Mouse (Mus musculus) kidney, adult 2 months (tissue): ENCODE data around the gene Tgfb1. TPM values are rescaled to one million over a fixed set of nuclear protein-coding genes. Genes with fewer than 3 reads are reported as not detected.
A peak's percentile ranks its signal among the peaks of the same experiment; 100 is the strongest.

Experiments used
- DNase-seq: peaks from one replicate; pipeline ENCODE4 v3.0.0; 2021
- H3K27ac ChIP-seq: fragments of 200-500 bp; 2 replicates; pipeline ENCODE4 v1.5.1; 2012; ENCODE audit warnings: low read depth, low read length, control low read depth, inconsistent platforms; ENCODE audit not compliant: insufficient read depth
- H3K27me3 ChIP-seq: fragments of 200-500 bp; replicated peaks from 2 replicates; pipeline ENCODE4 v1.6.1; 2012; ENCODE audit warnings: mild to moderate bottlenecking, moderate library complexity, low read length, inconsistent platforms; ENCODE audit not compliant: control insufficient read depth, insufficient read depth
- H3K36me3 ChIP-seq: fragments of 200-500 bp; 2 replicates; pipeline ENCODE4 v1.6.1; 2012; ENCODE audit warnings: mild to moderate bottlenecking, moderate library complexity, low read length, inconsistent platforms; ENCODE audit not compliant: control insufficient read depth, insufficient read depth
- H3K4me1 ChIP-seq: fragments of 200-500 bp; 2 replicates; pipeline ENCODE4 v1.6.1; 2011; ENCODE audit warnings: low read length; ENCODE audit not compliant: control insufficient read depth, insufficient read depth
- H3K4me3 ChIP-seq: fragments of 200-500 bp; 2 replicates; pipeline ENCODE4 v1.5.1; 2011; ENCODE audit warnings: mild to moderate bottlenecking, low read depth, low read length, control low read depth; ENCODE audit not compliant: insufficient read depth
- CTCF ChIP-seq: fragments of 200-500 bp; conservative IDR thresholded peaks from 2 replicates; pipeline ENCODE4 v1.5.1; 2011; ENCODE audit warnings: low read depth, mild to moderate bottlenecking, control low read depth, low read length, moderate library complexity, mixed read lengths; ENCODE audit not compliant: insufficient read depth, insufficient read length
- POLR2A ChIP-seq: fragments of 200-500 bp; IDR thresholded peaks from one replicate; pipeline ENCODE4 v1.6.1; 2011; ENCODE audit warnings: low read depth, low read length, control low read depth
- WGBS: fragments of 180-500 bp; shearing (Covaris S2); methylation state at CpG from one replicate; pipeline ENCODE4 v1.1.7; 2018; 5-methylcytosine and 5-hydroxymethylcytosine counted together
- polyA plus RNA-seq: library from polyadenylated mRNA; depleted of rRNA; stranded (reverse); fragments of >200 nt; gene quantifications from 2 replicates; pipeline ENCODE4 v1.2.3, GENCODE M21; 2012

The Tgfb1 gene
- polyA plus RNA-seq, 1 experiment: 24.5 TPM

GRCm38 (mm10) chr7:25705801-25706251 lies 19.0 kb downstream of the Tgfb1 start:
- Histone ChIP-seq H3K27ac (peak overlapping the region; percentile 33), H3K4me1 (0 out of 2 replicates have a peak, but pooled peaks cover 3% of the 10 kb centered on the region), H3K27me3 (no peaks in the 10 kb centered on the region), H3K4me3 (no peak overlapping the region), H3K36me3 (no peaks in the 10 kb centered on the region)
- no peak for TF ChIP-seq POLR2A
- no peak for TF ChIP-seq CTCF
- peak; percentile 69 for DNase-seq
- 48% methylated on average over 6 of the region's 6 CpGs for WGBS

GRCm38 (mm10) chr7:25706578-25707170 lies 19.9 kb downstream of the Tgfb1 start:
- Histone ChIP-seq H3K4me3 (no peak overlapping the region), H3K36me3 (no peaks in the 10 kb centered on the region), H3K27ac (peak overlapping the region; percentile 66; the same call in 1 of the 2 replicates), H3K4me1 (0 out of 2 replicates have a peak, but pooled peaks cover 3% of the 10 kb centered on the region), H3K27me3 (no peaks in the 10 kb centered on the region)
- DNase-seq: no peak
- WGBS: 61% methylated on average over 7 of the region's 7 CpGs
- no peak for TF ChIP-seq POLR2A
- TF ChIP-seq CTCF: no peak

- 43% methylated on average over 15 of the region's 15 CpGs for WGBS
- H3K36me3 ChIP-seq: no peaks in the 10 kb centered on the region
- DNase-seq: peak; percentile 79
- no peaks in the 10 kb centered on the region for H3K27me3 ChIP-seq
- peak overlapping the region; percentile 66 for H3K27ac ChIP-seq
- TF ChIP-seq CTCF (no peak), POLR2A (no peak)
- no peak overlapping the region for H3K4me3 ChIP-seq
- H3K4me1 ChIP-seq: 0 out of 2 replicates have a peak, but pooled peaks cover 3% of the 10 kb centered on the region
These were observed 20.9 kb downstream of the Tgfb1 start for GRCm38 (mm10) chr7:25707581-25708292.

GRCm38 (mm10) chr7:25709961-25710360 lies 23.2 kb downstream of the Tgfb1 start:
- no peak for DNase-seq
- Histone ChIP-seq H3K4me3 (no peak overlapping the region), H3K4me1 (0 out of 2 replicates have a peak, but pooled peaks cover 3% of the 10 kb centered on the region), H3K27ac (no peak overlapping the region), H3K27me3 (no peaks in the 10 kb centered on the region), H3K36me3 (no peaks in the 10 kb centered on the region; the same call in 1 of the 2 replicates)
- 14% methylated on average over 12 of the region's 12 CpGs for WGBS
- TF ChIP-seq POLR2A: no peak
- no peak for TF ChIP-seq CTCF

GRCm38 (mm10) chr7:25710519-25711130 lies 23.8 kb downstream of the Tgfb1 start:
- H3K36me3 ChIP-seq: no peaks in the 10 kb centered on the region; the same call in 1 of the 2 replicates
- 13% methylated on average over 7 of the region's 7 CpGs for WGBS

GRCm38 (mm10) chr7:25711165-25711564 lies 24.4 kb downstream of the Tgfb1 start:
- H3K36me3 ChIP-seq: no peaks in the 10 kb centered on the region; the same call in 1 of the 2 replicates
- WGBS: 67% methylated on average over 5 of the region's 5 CpGs
- no peak overlapping the region for H3K27ac ChIP-seq
- H3K4me1 ChIP-seq: 0 out of 2 replicates have a peak, but pooled peaks cover 3% of the 10 kb centered on the region
- DNase-seq: no peak
- no peak overlapping the region for H3K4me3 ChIP-seq
- TF ChIP-seq CTCF (no peak), POLR2A (no peak)
- no peaks in the 10 kb centered on the region for H3K27me3 ChIP-seq

More at GRCm38 (mm10) chr7:25710519-25711130, 23.8 kb downstream of the Tgfb1 start:
- no peak for TF ChIP-seq POLR2A
- no peak for TF ChIP-seq CTCF
- no peak overlapping the region for H3K27ac ChIP-seq
- no peaks in the 10 kb centered on the region for H3K27me3 ChIP-seq
- 0 out of 2 replicates have a peak, but pooled peaks cover 3% of the 10 kb centered on the region for H3K4me1 ChIP-seq
- H3K4me3 ChIP-seq: no peak overlapping the region
- DNase-seq: no peak
